ENCODE assay signal across 22 mouse cellular contexts in genomic region chr10:121596580-121596979, GRCm38 (mm10). TPM values are rescaled to one million over a fixed set of nuclear protein-coding genes. Genes with fewer than 3 reads are reported as not detected.
DNase-seq lines count a peak whose midpoint lies in the region; ATAC-seq and TF ChIP-seq lines count a peak whose summit lies in the region.
"Had no signal": no experiment of that assay in that cellular context is flagged by ENCODE, and none has a peak within 500 bp of the region (broad histone marks: within the 10 kb centered on the region; RNA-seq: fewer than 3 reads in every experiment).

No protein-coding gene starts in this region.

- H3K27me3 ChIP-seq in liver, embryonic 16.5 days (ENCODE audit: control insufficient read depth, insufficient read depth, low read depth, low read length) = no peaks in the 10 kb centered on the region
- H3K27me3 ChIP-seq in kidney, embryonic 15.5 days = no peaks in the 10 kb centered on the region
- H3K27me3 ChIP-seq in thymus, adult 2 months (ENCODE audit: control insufficient read depth, insufficient read depth, low read length) = no peaks in the 10 kb centered on the region
- H3K27me3 ChIP-seq: embryonic facial prominence, embryonic 13.5 days; heart, embryonic 13.5 days; limb, embryonic 15.5 days; stomach, embryonic 15.5 days had no signal

- no peak for TF ChIP-seq POLR2A in thymus, adult 2 months (IDR thresholded peaks at IDR 0.05; ENCODE audit: control insufficient read depth, extremely low read depth, insufficient read depth, low read length, poor library complexity)

- peak overlapping the region; percentile 13; the same call in 1 of the 2 replicates for H3K4me2 ChIP-seq in liver, embryonic 16.5 days (ENCODE audit: low read depth, low read length)
- H3K4me2 ChIP-seq in kidney, embryonic 15.5 days = no peak overlapping the region
- H3K4me2 ChIP-seq: embryonic facial prominence, embryonic 13.5 days; heart, embryonic 13.5 days; limb, embryonic 15.5 days; stomach, embryonic 15.5 days had no signal

- TF ChIP-seq CTCF in thymus, adult 2 months (IDR thresholded peaks at IDR 0.05; ENCODE audit: borderline replicate concordance, control insufficient read depth, extremely low read depth, insufficient read depth, low read length, poor library complexity) = no peak

- peaks cover 55% of the 10 kb centered on the region for H3K36me3 ChIP-seq in liver, embryonic 16.5 days (ENCODE audit: control insufficient read depth, insufficient read depth)
- H3K36me3 ChIP-seq in kidney, embryonic 15.5 days = peaks cover 96% of the 10 kb centered on the region
- peaks cover 17% of the 10 kb centered on the region for H3K36me3 ChIP-seq in thymus, adult 2 months (ENCODE audit: control insufficient read depth, insufficient read depth, low read length)

- WGBS in liver, embryonic 16.5 days (ENCODE audit: insufficient replicate concordance) = 40% methylated on average over 9 of the region's 9 CpGs
- 76% methylated on average over 9 of the region's 9 CpGs for WGBS in kidney, embryonic 15.5 days
- 35% methylated on average over 9 of the region's 9 CpGs for WGBS in thymus, adult 2 months

- ATAC-seq in liver, embryonic 16.5 days (ENCODE audit: low read depth) = peak; percentile 53
- no peak for ATAC-seq in kidney, embryonic 15.5 days (replicated peaks; ENCODE audit: low FRiP score)
- ATAC-seq: forebrain, embryonic 16.5 days; hindbrain, embryonic 16.5 days; intestine, embryonic 16.5 days; midbrain, embryonic 16.5 days had no signal

- DNase-seq in heart, adult 11 months = peak; percentile 96
- DNase-seq in heart, postnatal 4 days = no peak
- peak; percentile 55 for DNase-seq in brain, adult 2 months (ENCODE audit: low read depth, low spot score)
- DNase-seq in skeletal muscle tissue, adult 2 months (ENCODE audit: low read depth, low spot score) = peak; percentile 40
- no peak for DNase-seq in thymus, adult 2 months
- DNase-seq: adrenal gland, postnatal 25 days; cerebellum, adult 9-11 months; right cerebral cortex, postnatal 25 days had no signal

- no peak overlapping the region for H3K9ac ChIP-seq in liver, embryonic 16.5 days (ENCODE audit: low read depth, low read length)
- no peak overlapping the region for H3K9ac ChIP-seq in kidney, embryonic 15.5 days
- H3K9ac ChIP-seq: embryonic facial prominence, embryonic 13.5 days; heart, embryonic 13.5 days; limb, embryonic 15.5 days; stomach, embryonic 15.5 days had no signal

- H3K4me1 ChIP-seq in liver, embryonic 16.5 days (ENCODE audit: control insufficient read depth, low read depth, low read length) = no peaks in the 10 kb centered on the region
- peaks cover under 1% of the 10 kb centered on the region; the same call in 1 of the 2 replicates for H3K4me1 ChIP-seq in kidney, embryonic 15.5 days
- H3K4me1 ChIP-seq in thymus, adult 2 months (replicated peaks; ENCODE audit: control insufficient read depth, insufficient read depth, low read length) = peaks cover under 1% of the 10 kb centered on the region; the same call in 1 of the 2 replicates
- H3K4me1 ChIP-seq: embryonic facial prominence, embryonic 13.5 days; heart, embryonic 13.5 days; limb, embryonic 15.5 days; stomach, embryonic 15.5 days had no signal

- H3K4me3 ChIP-seq in liver, embryonic 16.5 days (ENCODE audit: low read depth, low read length) = no peak overlapping the region
- H3K4me3 ChIP-seq in kidney, embryonic 15.5 days (replicated peaks) = no peak overlapping the region
- no peak overlapping the region for H3K4me3 ChIP-seq in thymus, adult 2 months (ENCODE audit: control insufficient read depth, insufficient read depth, low read length)
- H3K4me3 ChIP-seq: embryonic facial prominence, embryonic 13.5 days; heart, embryonic 13.5 days; limb, embryonic 15.5 days; stomach, embryonic 15.5 days had no signal

- H3K27ac ChIP-seq in liver, embryonic 16.5 days (ENCODE audit: low read length) = peak overlapping the region; percentile 48; the same call in 1 of the 2 replicates
- H3K27ac ChIP-seq in kidney, embryonic 15.5 days = no peak overlapping the region
- no peak overlapping the region for H3K27ac ChIP-seq in thymus, adult 2 months (ENCODE audit: control insufficient read depth, insufficient read depth, low read length)
- H3K27ac ChIP-seq: embryonic facial prominence, embryonic 13.5 days; heart, embryonic 13.5 days; limb, embryonic 15.5 days; stomach, embryonic 15.5 days had no signal

- no peaks in the 10 kb centered on the region for H3K9me3 ChIP-seq in liver, embryonic 16.5 days (replicated peaks; ENCODE audit: control insufficient read depth, low read length)
- no peaks in the 10 kb centered on the region for H3K9me3 ChIP-seq in kidney, embryonic 15.5 days (replicated peaks)
- H3K9me3 ChIP-seq: G1E; heart, embryonic 13.5 days; limb, embryonic 15.5 days; stomach, embryonic 15.5 days had no signal

RNA-seq across cellular contexts. Expression of gene Tbk1, which starts 10.0 kb away (rescaled TPM):
- 10 to 100 TPM; 18.7 to 26.8 TPM for total RNA-seq in heart, postnatal 4 days (2021)
- 19.8 and 20.5 TPM in 2 replicates for polyA plus RNA-seq in liver, embryonic 16.5 days (2015; fragmentation: Nextera tagmentation; extraction: Ambion mirVana)
- polyA plus RNA-seq in kidney, embryonic 15.5 days (2015; fragmentation: Nextera tagmentation; extraction: Ambion mirVana) = 31.2 and 31.8 TPM in 2 replicates
- polyA plus RNA-seq in thymus, adult 2 months (2012; rRNA removed) = 16.4 and 19.6 TPM in 2 replicates

RNA-seq across cellular contexts. Expression of gene Xpot, which starts 29.6 kb away (rescaled TPM):
- 10 to 100 TPM; 32.3 to 38.0 TPM for total RNA-seq in heart, postnatal 4 days (2021)
- 24.1 and 26.4 TPM in 2 replicates for polyA plus RNA-seq in liver, embryonic 16.5 days (2015; fragmentation: Nextera tagmentation; extraction: Ambion mirVana)
- polyA plus RNA-seq in kidney, embryonic 15.5 days (2015; fragmentation: Nextera tagmentation; extraction: Ambion mirVana) = 50.8 and 55.9 TPM in 2 replicates
- 80.9 and 88.8 TPM in 2 replicates for polyA plus RNA-seq in thymus, adult 2 months (2012; rRNA removed)

RNA-seq across cellular contexts. Expression of gene D930020B18Rik, which starts 44.8 kb away (rescaled TPM):
- not detected for total RNA-seq in heart, postnatal 4 days (2021)
- 0.04 TPM in 1 of 2 replicates, not detected in the other for polyA plus RNA-seq in liver, embryonic 16.5 days (2015; fragmentation: Nextera tagmentation; extraction: Ambion mirVana)
- polyA plus RNA-seq in kidney, embryonic 15.5 days (2015; fragmentation: Nextera tagmentation; extraction: Ambion mirVana) = 0.19 and 0.42 TPM in 2 replicates
- polyA plus RNA-seq in thymus, adult 2 months (2012; rRNA removed) = 0.04 and 0.22 TPM in 2 replicates
- total RNA-seq: adrenal gland, postnatal 25 days; gastrocnemius, postnatal 4 days; heart, postnatal 25 days; neutrophil, adult 5-6 weeks had no signal
- polyA plus RNA-seq: G1E; heart, embryonic 13.5 days had no signal

Comparison
In these comparisons a context has a peak if more than half of its experiments do, and no peak if none do; other contexts are left out.
1. DNase-seq: peak in heart, adult 11 months (single experiment), brain, adult 2 months (single experiment) and skeletal muscle tissue, adult 2 months (single experiment); none in heart, postnatal 4 days (single experiment) and thymus, adult 2 months (single experiment).